Mouse (Mus musculus) liver, postnatal 0 days (tissue): Measurements from ENCODE around the gene Gtf2ird2. TPM values are rescaled to one million over a fixed set of nuclear protein-coding genes. Genes with fewer than 3 reads are reported as not detected.

Experiments used
- ATAC-seq: fragments of 200-750 bp; cut with Nextera tagmentation; 2 replicates; pipeline ENCODE4 v1.8.0; 2017; ENCODE audit warnings: mild to moderate bottlenecking, moderate library complexity
- DNase-seq: peaks from one replicate; pipeline ENCODE4 v3.0.0-alpha.2; 2016
- H3K27ac ChIP-seq: fragments of 300-500 bp; sonication (generic); 2 replicates; pipeline ENCODE4 v1.5.1; 2014; ENCODE audit warnings: antibody characterized with exemption, moderate library complexity, mild to moderate bottlenecking, low read depth
- H3K27me3 ChIP-seq: fragments of 300-500 bp; sonication (generic); 2 replicates; pipeline ENCODE4 v1.6.1; 2014; ENCODE audit warnings: low read length, control low read depth, mixed read lengths; ENCODE audit not compliant: insufficient read depth
- H3K36me3 ChIP-seq: fragments of 300-500 bp; sonication (generic); replicated peaks from 2 replicates; pipeline ENCODE4 v1.6.1; 2014; ENCODE audit warnings: mild to moderate bottlenecking, control low read depth, low read length, moderate library complexity, mixed read lengths; ENCODE audit not compliant: insufficient read depth
- H3K4me1 ChIP-seq: fragments of 300-500 bp; sonication (generic); 2 replicates; pipeline ENCODE4 v1.6.1; 2014; ENCODE audit warnings: antibody characterized with exemption, mild to moderate bottlenecking, control low read depth; ENCODE audit not compliant: insufficient read depth
- H3K4me2 ChIP-seq: fragments of 300-500 bp; sonication (generic); 2 replicates; pipeline ENCODE4 v1.6.1; 2014; ENCODE audit warnings: low read depth, mild to moderate bottlenecking, low read length, moderate library complexity, mixed read lengths
- H3K4me3 ChIP-seq: fragments of 300-500 bp; sonication (generic); 2 replicates; pipeline ENCODE4 v1.5.1; 2014; ENCODE audit warnings: low read depth, low read length
- H3K9ac ChIP-seq: fragments of 300-500 bp; sonication (generic); replicated peaks from 2 replicates; pipeline ENCODE4 v1.6.1; 2014; ENCODE audit warnings: mild to moderate bottlenecking, moderate library complexity
- H3K9me3 ChIP-seq: fragments of 300-500 bp; sonication (generic); 2 replicates; pipeline ENCODE4 v1.6.1; 2016; ENCODE audit warnings: mild to moderate bottlenecking, control low read depth, low read length, mixed read lengths
- CTCF ChIP-seq: sonication (generic); IDR thresholded peaks from 2 replicates; pipeline ENCODE4 v1.5.1; 2016; ENCODE audit warnings: antibody characterized with exemption, low read depth
- EP300 ChIP-seq: IDR thresholded peaks from 2 replicates; pipeline ENCODE4 v1.6.1; 2016; ENCODE audit warnings: antibody characterized with exemption, low read depth, mild to moderate bottlenecking
- WGBS: fragments of 180-500 bp; shearing (Covaris S2); extraction: QIAGEN DNeasy Blood & Tissue Kit; methylation state at CpG from one replicate; pipeline ENCODE4 v1.1.7; 2014; ENCODE audit not compliant: insufficient replicate concordance; 5-methylcytosine and 5-hydroxymethylcytosine counted together
- polyA plus RNA-seq: library from polyadenylated mRNA; unstranded; fragments of >200 nt; fragmentation: Nextera tagmentation; extraction: Ambion mirVana; gene quantifications from 2 replicates; pipeline ENCODE4 v1.2.1, GENCODE M21; 2015

Gene Gtf2ird2
- polyA plus RNA-seq, 1 experiment from 2014 or later, result 2.1 TPM

DNA sequence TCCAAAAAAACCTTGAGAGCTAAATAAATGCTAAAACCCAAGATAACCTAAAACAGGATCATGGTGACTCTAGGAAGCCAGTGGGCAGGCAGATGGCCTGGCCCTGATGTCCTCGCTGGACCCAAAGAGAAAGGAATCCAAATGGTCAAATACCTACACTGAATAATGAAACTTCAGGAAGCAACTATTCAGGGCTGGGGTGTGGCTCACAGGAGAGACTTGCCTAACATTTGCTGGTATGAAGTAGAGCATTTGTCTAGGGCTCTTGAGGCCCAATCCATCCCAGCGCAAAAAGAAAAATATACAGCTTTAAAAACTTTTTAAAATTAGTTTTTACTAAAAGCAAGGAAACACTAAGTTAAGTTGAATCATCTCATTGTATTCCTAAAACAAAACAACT is 75.1 kb downstream of the Gtf2ird2 start:
- H3K4me3 ChIP-seq, result no peak overlapping the region
- no peak overlapping the region for H3K4me2 ChIP-seq
- ATAC-seq (no peak), DNase-seq (no peak)
- H3K9me3 ChIP-seq, result no peaks in the 10 kb centered on the region
- no peak overlapping the region for H3K9ac ChIP-seq
- WGBS, result 90% methylated on average over 2 of the region's 2 CpGs
- no peaks in the 10 kb centered on the region for H3K4me1 ChIP-seq
- peaks cover 78% of the 10 kb centered on the region for H3K36me3 ChIP-seq
- no peaks in the 10 kb centered on the region for H3K27me3 ChIP-seq
- no peak for TF ChIP-seq CTCF
- TF ChIP-seq EP300, result no peak
- no peak overlapping the region for H3K27ac ChIP-seq

DNA sequence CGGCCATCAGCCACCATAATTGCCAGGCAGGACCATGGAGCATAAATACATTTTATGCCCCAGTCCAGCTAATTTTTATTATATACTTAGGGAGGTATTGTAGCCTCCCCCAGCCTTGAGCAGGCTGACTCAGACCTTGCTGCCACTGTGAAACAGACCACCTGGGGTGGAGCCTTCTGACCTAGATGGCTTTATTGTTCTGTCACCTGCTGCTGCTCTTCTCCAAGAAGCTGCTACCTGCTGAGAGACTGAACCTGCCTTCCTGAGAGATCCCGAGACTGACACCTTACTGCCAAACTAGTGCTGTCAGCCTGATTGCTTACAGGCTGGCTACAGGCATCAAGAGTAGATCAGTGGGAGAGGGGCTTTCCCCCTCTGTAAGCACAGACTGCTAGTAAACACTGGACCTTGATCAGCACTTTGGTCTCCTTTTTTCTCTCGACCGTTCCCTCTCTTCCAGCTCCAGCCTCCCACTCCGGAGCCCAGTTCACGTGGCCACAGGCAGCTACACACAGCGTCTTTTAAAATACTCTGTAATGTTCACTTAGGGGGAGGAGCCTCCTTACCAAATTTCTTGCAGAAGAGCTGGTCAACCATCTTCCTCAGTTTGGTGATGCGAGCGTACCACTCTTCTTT is 76.3 kb downstream of the Gtf2ird2 start:
- Histone ChIP-seq H3K4me1 (no peaks in the 10 kb centered on the region), H3K36me3 (peaks cover 77% of the 10 kb centered on the region), H3K9me3 (no peaks in the 10 kb centered on the region), H3K27ac (no peak overlapping the region), H3K4me2 (no peak overlapping the region), H3K4me3 (no peak overlapping the region), H3K9ac (no peak overlapping the region), H3K27me3 (no peaks in the 10 kb centered on the region)
- DNase-seq (no peak), ATAC-seq (no peak)
- TF ChIP-seq CTCF, result no peak
- no peak for TF ChIP-seq EP300
- WGBS, result 93% methylated on average over 9 of the region's 9 CpGs

DNA sequence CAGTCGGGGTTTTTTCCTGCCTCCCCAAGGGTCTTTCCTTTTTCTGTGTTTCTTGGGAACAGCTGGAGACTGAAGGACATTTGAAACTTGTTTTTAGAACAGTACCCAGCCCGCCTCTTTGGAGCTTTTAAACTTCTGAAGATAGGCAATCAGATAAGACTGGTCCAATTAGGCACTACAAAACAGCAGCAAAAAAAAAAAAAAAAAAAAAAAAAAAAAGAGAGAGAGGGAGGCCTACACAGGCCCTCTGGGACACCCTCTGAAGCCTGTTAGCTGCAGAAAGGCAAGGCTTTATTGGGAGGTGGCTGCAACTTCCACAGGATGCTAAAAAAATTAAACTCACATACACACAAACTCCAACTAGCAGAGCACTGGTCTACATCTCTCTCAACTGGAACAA is 82.1 kb downstream of the Gtf2ird2 start:
- no peak overlapping the region for H3K4me2 ChIP-seq
- no peak overlapping the region for H3K9ac ChIP-seq
- H3K4me1 ChIP-seq, result no peaks in the 10 kb centered on the region
- TF ChIP-seq EP300 (no peak), CTCF (no peak)
- H3K27me3 ChIP-seq, result no peaks in the 10 kb centered on the region
- H3K4me3 ChIP-seq, result no peak overlapping the region
- ATAC-seq (no peak), DNase-seq (no peak)
- no peaks in the 10 kb centered on the region for H3K9me3 ChIP-seq
- no peak overlapping the region for H3K27ac ChIP-seq
- peaks cover 65% of the 10 kb centered on the region for H3K36me3 ChIP-seq
- WGBS, result 75% methylated on average over 2 of the region's 2 CpGs

DNA sequence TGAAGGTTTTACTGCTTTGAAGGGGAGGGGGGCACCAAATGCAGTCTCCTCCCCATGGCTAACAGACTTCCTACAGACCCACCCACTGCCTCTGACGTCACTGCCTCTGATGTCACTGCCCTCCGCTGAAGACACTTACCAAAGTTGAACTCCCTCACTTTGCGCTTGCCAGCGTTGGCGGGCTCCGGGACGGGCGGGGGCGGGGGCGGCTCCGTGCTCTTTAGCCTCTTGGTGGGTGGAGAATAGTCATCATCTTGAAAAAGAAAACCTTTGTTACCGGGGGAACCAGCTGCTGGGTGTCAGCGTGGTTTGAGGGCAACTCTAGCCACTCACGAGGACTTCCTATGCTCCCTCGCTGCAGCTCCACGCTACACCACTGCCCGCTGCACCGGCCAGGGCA is 82.6 kb downstream of the Gtf2ird2 start:
- no peaks in the 10 kb centered on the region for H3K9me3 ChIP-seq
- no peak overlapping the region for H3K4me3 ChIP-seq
- no peaks in the 10 kb centered on the region for H3K27me3 ChIP-seq
- H3K27ac ChIP-seq, result no peak overlapping the region
- no peaks in the 10 kb centered on the region for H3K4me1 ChIP-seq
- H3K4me2 ChIP-seq, result no peak overlapping the region
- H3K9ac ChIP-seq, result no peak overlapping the region
- no peak for TF ChIP-seq EP300
- TF ChIP-seq CTCF, result no peak
- DNase-seq, result peak; percentile 19
- H3K36me3 ChIP-seq, result peaks cover 61% of the 10 kb centered on the region
- ATAC-seq, result no peak
- 83% methylated on average over 18 of the region's 18 CpGs for WGBS

DNA sequence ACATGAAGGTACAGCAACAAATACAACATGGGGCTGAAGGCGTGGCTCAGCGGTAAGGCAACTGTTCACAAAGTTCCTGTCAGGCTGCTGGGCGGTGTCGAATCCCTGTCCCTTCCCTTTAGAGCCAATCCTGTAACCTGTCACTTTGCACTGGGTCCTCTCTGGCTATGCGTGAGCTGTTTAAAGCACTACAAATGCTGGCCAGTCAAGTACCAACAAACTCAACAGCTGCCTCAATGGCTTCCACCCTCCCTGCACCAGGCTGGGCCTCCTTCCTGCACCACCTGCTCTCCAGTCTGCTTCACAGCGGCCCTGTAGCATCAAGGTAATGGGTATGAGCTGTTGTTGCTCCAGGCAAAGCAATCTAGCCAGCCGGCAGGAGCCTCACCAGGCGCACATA is 84.9 kb downstream of the Gtf2ird2 start:
- no peak overlapping the region for H3K4me2 ChIP-seq
- no peak overlapping the region for H3K4me3 ChIP-seq
- H3K9me3 ChIP-seq, result no peaks in the 10 kb centered on the region
- 90% methylated on average over 8 of the region's 8 CpGs for WGBS
- ATAC-seq (no peak), DNase-seq (no peak)
- H3K27me3 ChIP-seq, result no peaks in the 10 kb centered on the region
- no peak for TF ChIP-seq EP300
- TF ChIP-seq CTCF, result no peak
- H3K27ac ChIP-seq, result no peak overlapping the region
- peaks cover 63% of the 10 kb centered on the region for H3K36me3 ChIP-seq
- no peaks in the 10 kb centered on the region for H3K4me1 ChIP-seq
- H3K9ac ChIP-seq, result no peak overlapping the region

DNA sequence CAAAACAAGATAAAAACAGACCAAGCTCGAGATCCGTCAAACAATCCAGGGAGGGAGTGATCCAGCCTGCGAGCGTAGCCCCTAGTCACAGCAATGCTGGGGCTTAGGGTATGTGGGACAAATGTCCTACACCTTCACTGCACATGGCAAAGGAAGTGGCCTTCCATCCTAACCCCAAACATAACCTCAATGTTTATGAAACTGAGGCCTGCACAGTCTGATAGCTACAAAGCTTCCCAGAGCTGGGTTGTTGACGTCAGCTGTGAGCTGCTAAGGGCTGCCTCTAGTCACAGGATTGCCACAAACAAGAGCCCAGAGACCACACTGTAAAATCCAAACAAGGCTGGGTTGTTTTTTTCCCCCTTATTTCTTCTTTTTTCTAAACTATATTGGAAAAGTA is 85.9 kb downstream of the Gtf2ird2 start:
- no peaks in the 10 kb centered on the region for H3K4me1 ChIP-seq
- 0 out of 2 replicates have a peak overlapping the region, but pooled peaks have one; percentile 7 for H3K27ac ChIP-seq
- 79% methylated on average over 5 of the region's 5 CpGs for WGBS
- no peak overlapping the region for H3K4me3 ChIP-seq
- H3K9ac ChIP-seq, result no peak overlapping the region
- DNase-seq, result no peak
- no peak for TF ChIP-seq EP300
- no peak for TF ChIP-seq CTCF
- H3K36me3 ChIP-seq, result peaks cover 61% of the 10 kb centered on the region
- no peak for ATAC-seq
- no peak overlapping the region for H3K4me2 ChIP-seq
- no peaks in the 10 kb centered on the region for H3K27me3 ChIP-seq
- H3K9me3 ChIP-seq, result no peaks in the 10 kb centered on the region
